Mouse (Mus musculus): ENCODE data around the gene Zkscan6.

Gene Zkscan6

GRCm38 (mm10) chr11:65806909-65807504, at the start of gene Zkscan6:
Zkscan6 (plus strand) TSS chr11:65807175.
- peak; percentile 86 for DNase-seq (ENCODE audit: low spot score)

GRCm38 (mm10) chr11:65759350-65759749, 47.6 kb upstream of the Zkscan6 start:
- no peak for DNase-seq (ENCODE audit: low spot score)

GRCm38 (mm10) chr11:65760912-65761311, 46.1 kb upstream of the Zkscan6 start:
- no peak for DNase-seq (ENCODE audit: low spot score)

GRCm38 (mm10) chr11:65768445-65768844, 38.5 kb upstream of the Zkscan6 start:
- no peak for DNase-seq (ENCODE audit: low spot score)

GRCm38 (mm10) chr11:65769990-65770389, 37.0 kb upstream of the Zkscan6 start:
- no peak for DNase-seq (ENCODE audit: low spot score)

- DNase-seq (ENCODE audit: low spot score), result no peak
Measured at GRCm38 (mm10) chr11:65771546-65771945, 35.4 kb upstream of the Zkscan6 start.

GRCm38 (mm10) chr11:65773535-65773934, 33.4 kb upstream of the Zkscan6 start:
- no peak for DNase-seq (ENCODE audit: low spot score)

- DNase-seq (ENCODE audit: low spot score), result no peak
Measured at GRCm38 (mm10) chr11:65773946-65774656, 32.9 kb upstream of the Zkscan6 start.

- DNase-seq (ENCODE audit: low spot score), result no peak
Measured at GRCm38 (mm10) chr11:65776906-65777611, 29.9 kb upstream of the Zkscan6 start.

- no peak for DNase-seq (ENCODE audit: low spot score)
Measured at GRCm38 (mm10) chr11:65777810-65778209, 29.2 kb upstream of the Zkscan6 start.

GRCm38 (mm10) chr11:65779066-65779465, 27.9 kb upstream of the Zkscan6 start:
- no peak for DNase-seq (ENCODE audit: low spot score)

GRCm38 (mm10) chr11:65779578-65779977, 27.4 kb upstream of the Zkscan6 start:
- DNase-seq (ENCODE audit: low spot score), result no peak

- DNase-seq (ENCODE audit: low spot score), result no peak
Measured at GRCm38 (mm10) chr11:65781596-65781995, 25.4 kb upstream of the Zkscan6 start.

GRCm38 (mm10) chr11:65786160-65786559, 20.8 kb upstream of the Zkscan6 start:
- no peak for DNase-seq (ENCODE audit: low spot score)

GRCm38 (mm10) chr11:65787421-65788151, 19.4 kb upstream of the Zkscan6 start:
- no peak for DNase-seq (ENCODE audit: low spot score)

GRCm38 (mm10) chr11:65788154-65788553, 18.8 kb upstream of the Zkscan6 start, which contains the start of gene Map2k4:
Map2k4 (minus strand) TSS chr11:65788297.
- peak; percentile 91 for DNase-seq (ENCODE audit: low spot score)

GRCm38 (mm10) chr11:65794428-65795219, 12.4 kb upstream of the Zkscan6 start:
- no peak for DNase-seq (ENCODE audit: low spot score)

GRCm38 (mm10) chr11:65795896-65796295, 11.1 kb upstream of the Zkscan6 start:
- DNase-seq (ENCODE audit: low spot score), result no peak

- DNase-seq (ENCODE audit: low spot score), result peak; percentile 85
Measured at GRCm38 (mm10) chr11:65801899-65802298, 5.1 kb upstream of the Zkscan6 start.

- DNase-seq (ENCODE audit: low spot score), result peak; percentile 32
Measured at GRCm38 (mm10) chr11:65806321-65806904, 562 bp upstream of the Zkscan6 start.

- DNase-seq (ENCODE audit: low spot score), result no peak
Measured at GRCm38 (mm10) chr11:65807601-65808000, 626 bp downstream of the Zkscan6 start.

Measured in layer of hippocampus, adult 11-12 months (tissue).